Mouse (Mus musculus) thymus, adult 2 months (tissue): ENCODE measurements at regions not wholly inside any gene's neighbourhood (a gene's known extent, or its start where the extent isn't known, plus 50 kb on each side); places are given as distances from the start of the nearest gene placed in this dataset.

ENCODE experiments used
- DNase-seq: peaks from one replicate; pipeline ENCODE4 v3.0.0; 2021
- H3K27ac ChIP-seq: fragments of 200-500 bp; 2 replicates; pipeline ENCODE4 v1.5.1; 2012; ENCODE audit warnings: low read length, control low read depth; ENCODE audit not compliant: control insufficient read depth, insufficient read depth
- H3K27me3 ChIP-seq: fragments of 200-500 bp; 2 replicates; pipeline ENCODE4 v1.6.1; 2012; ENCODE audit warnings: mild to moderate bottlenecking, low read length, moderate library complexity, mixed read lengths; ENCODE audit not compliant: control insufficient read depth, insufficient read depth
- H3K36me3 ChIP-seq: fragments of 200-500 bp; 2 replicates; pipeline ENCODE4 v1.6.1; 2012; ENCODE audit warnings: mild to moderate bottlenecking, low read length, moderate library complexity; ENCODE audit not compliant: control insufficient read depth, insufficient read depth
- H3K4me1 ChIP-seq: fragments of 200-500 bp; replicated peaks from 2 replicates; pipeline ENCODE4 v1.6.1; 2012; ENCODE audit warnings: low read length; ENCODE audit not compliant: control insufficient read depth, insufficient read depth
- H3K4me3 ChIP-seq: fragments of 200-500 bp; 2 replicates; pipeline ENCODE4 v1.5.1; 2012; ENCODE audit warnings: mild to moderate bottlenecking, low read length, control low read depth, moderate library complexity; ENCODE audit not compliant: control insufficient read depth, insufficient read depth
- CTCF ChIP-seq: fragments of 200-500 bp; IDR thresholded peaks from 2 replicates; pipeline ENCODE4 v1.5.1; 2012; ENCODE audit warnings: mild to moderate bottlenecking, control low read depth, low read length, moderate library complexity, borderline replicate concordance; ENCODE audit not compliant: control insufficient read depth, poor library complexity, insufficient read depth; ENCODE audit errors: extremely low read depth
- POLR2A ChIP-seq: fragments of 200-500 bp; IDR thresholded peaks from 2 replicates; pipeline ENCODE4 v1.6.1; 2012; ENCODE audit warnings: mild to moderate bottlenecking, low read length, control low read depth, moderate library complexity; ENCODE audit not compliant: control insufficient read depth, poor library complexity, insufficient read depth; ENCODE audit errors: extremely low read depth
- WGBS: fragments of 180-500 bp; shearing (Covaris S2); methylation state at CpG from one replicate; pipeline ENCODE4 v1.1.7; 2018; 5-methylcytosine and 5-hydroxymethylcytosine counted together

DNA sequence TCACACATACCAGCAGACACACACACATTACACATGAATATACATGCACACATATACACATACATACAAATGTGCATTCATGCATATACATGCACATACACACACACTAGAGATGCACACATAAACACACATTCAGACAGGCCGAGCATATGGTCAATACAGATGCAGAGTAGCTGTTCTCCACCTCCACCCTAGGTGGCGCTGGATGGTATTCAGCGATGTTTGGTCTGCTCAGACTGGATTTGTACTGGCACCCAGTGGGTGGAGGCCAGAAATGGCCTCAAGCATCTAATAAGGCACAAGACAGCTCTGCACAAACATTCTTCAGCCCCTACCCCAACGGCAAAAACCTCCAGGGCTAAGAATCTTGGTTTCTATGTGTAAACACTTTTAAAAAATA, 578.3 kb upstream of the Mki67 start:
- no peak for DNase-seq
- H3K36me3 ChIP-seq = no peaks in the 10 kb centered on the region
- WGBS = 43% methylated on average over 4 of the region's 4 CpGs

DNA sequence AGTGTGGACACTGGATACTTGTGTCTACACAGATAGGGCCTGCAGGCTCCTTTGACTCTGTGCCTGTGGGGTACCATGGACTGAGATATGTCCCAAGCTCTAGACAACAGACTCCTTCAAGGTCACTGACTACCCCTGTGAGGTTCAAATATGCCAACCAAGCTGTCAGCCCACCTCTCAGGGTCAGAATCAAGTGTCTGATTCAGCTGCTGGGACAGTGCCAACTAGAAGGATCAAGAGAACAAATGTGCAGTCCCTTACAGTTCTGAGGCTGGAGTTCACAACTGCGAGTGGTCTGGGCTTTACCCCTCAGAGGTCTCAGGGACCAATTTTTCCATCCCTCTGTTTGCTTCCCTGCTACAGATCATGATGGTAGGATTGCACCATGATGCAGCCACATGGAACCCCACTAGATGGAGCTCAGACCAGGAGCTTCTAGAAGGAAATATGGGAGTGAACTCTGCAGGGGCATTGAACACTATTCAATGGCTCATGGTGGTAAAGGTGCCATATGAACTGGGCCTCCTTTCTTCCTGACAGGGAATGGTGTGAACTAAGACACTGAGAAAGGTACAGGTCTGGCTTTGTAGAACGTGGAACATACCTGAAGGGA, 581.8 kb upstream of the Mki67 start:
- DNase-seq = no peak

More for the DNA sequence above, 578.3 kb upstream of the Mki67 start:
- Histone ChIP-seq H3K27me3 (no peaks in the 10 kb centered on the region), H3K4me1 (no peaks in the 10 kb centered on the region), H3K27ac (no peak overlapping the region), H3K4me3 (no peak overlapping the region)
- TF ChIP-seq CTCF = no peak
- TF ChIP-seq POLR2A = no peak

DNA sequence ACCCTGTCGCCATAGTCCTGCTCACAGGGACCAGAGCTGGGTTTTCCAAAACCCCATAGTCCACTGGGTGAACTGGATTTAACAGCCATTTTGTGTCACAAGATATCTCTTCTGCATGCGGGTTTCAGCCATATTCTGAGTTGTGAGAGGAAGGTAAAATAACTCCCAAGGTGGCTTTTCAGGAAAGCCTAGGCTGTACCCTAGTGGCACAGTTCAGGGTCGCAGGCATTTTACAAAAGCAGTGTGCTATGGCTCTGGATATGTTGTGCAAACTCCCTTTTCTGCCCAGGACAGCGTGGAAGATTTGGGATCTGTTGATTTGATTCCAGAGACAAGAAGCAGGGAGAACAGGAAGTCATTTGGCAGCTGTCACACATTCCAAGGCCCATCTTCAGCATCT, 588.3 kb upstream of the Mgmt start:
- Histone ChIP-seq H3K4me3 (no peak overlapping the region), H3K27ac (no peak overlapping the region), H3K36me3 (no peaks in the 10 kb centered on the region), H3K27me3 (no peaks in the 10 kb centered on the region), H3K4me1 (no peaks in the 10 kb centered on the region)
- TF ChIP-seq POLR2A (no peak), CTCF (no peak)
- 80% methylated on average over 4 of the region's 4 CpGs for WGBS
- no peak for DNase-seq

More for the DNA sequence above, 581.8 kb upstream of the Mki67 start:
- WGBS = 87% methylated on average over 2 of the region's 2 CpGs
- H3K36me3 ChIP-seq = no peaks in the 10 kb centered on the region
- no peaks in the 10 kb centered on the region for H3K4me1 ChIP-seq
- H3K27ac ChIP-seq = no peak overlapping the region
- TF ChIP-seq CTCF (no peak), POLR2A (no peak)
- no peak overlapping the region for H3K4me3 ChIP-seq
- H3K27me3 ChIP-seq = no peaks in the 10 kb centered on the region

DNA sequence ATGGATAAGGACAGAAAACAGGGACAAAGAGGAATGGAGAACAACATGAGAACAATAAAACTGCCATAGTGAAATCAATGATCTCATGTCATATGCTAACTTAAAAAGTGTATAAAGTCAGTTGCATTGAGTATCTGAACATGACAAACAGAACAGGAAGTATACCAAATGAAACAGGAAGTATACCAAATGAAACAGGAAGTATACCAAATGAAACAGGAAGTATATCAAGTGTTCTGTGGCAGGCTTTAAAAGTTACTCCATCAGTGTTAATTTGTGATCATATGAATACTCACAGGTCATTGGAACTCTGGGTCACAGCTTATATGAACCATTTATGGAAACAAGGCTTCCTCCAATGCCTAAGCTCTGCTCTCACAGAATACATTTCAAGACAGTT, 585.6 kb upstream of the Mgmt start:
- Histone ChIP-seq H3K4me3 (no peak overlapping the region), H3K36me3 (no peaks in the 10 kb centered on the region), H3K27me3 (no peaks in the 10 kb centered on the region), H3K4me1 (no peaks in the 10 kb centered on the region), H3K27ac (no peak overlapping the region)
- DNase-seq = no peak
- TF ChIP-seq CTCF (no peak), POLR2A (no peak)

DNA sequence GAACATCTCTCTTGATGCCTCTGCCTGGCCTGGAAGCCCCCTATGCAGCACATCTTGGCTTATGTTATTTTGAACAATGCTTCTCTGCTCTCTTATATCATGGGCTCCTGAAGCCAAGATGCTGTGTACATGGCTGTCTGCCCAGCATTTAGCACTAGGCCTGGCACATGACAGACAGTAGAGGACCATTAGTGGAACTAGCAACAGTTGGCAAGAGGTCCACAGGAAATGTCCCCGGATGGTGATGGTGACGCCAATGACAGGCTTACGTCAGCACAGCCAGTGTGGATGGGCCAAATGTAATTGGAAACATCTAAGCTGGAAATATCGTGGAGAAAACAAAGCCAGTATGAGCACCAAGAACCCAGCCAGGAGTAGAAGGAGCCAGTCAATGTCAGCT, 567.1 kb upstream of the Mgmt start:
- TF ChIP-seq POLR2A (no peak), CTCF (no peak)
- H3K4me1 ChIP-seq = no peaks in the 10 kb centered on the region
- DNase-seq = no peak
- no peaks in the 10 kb centered on the region for H3K36me3 ChIP-seq
- H3K27ac ChIP-seq = no peak overlapping the region
- no peaks in the 10 kb centered on the region for H3K27me3 ChIP-seq
- H3K4me3 ChIP-seq = no peak overlapping the region
- WGBS = 87% methylated on average over 4 of the region's 4 CpGs

DNA sequence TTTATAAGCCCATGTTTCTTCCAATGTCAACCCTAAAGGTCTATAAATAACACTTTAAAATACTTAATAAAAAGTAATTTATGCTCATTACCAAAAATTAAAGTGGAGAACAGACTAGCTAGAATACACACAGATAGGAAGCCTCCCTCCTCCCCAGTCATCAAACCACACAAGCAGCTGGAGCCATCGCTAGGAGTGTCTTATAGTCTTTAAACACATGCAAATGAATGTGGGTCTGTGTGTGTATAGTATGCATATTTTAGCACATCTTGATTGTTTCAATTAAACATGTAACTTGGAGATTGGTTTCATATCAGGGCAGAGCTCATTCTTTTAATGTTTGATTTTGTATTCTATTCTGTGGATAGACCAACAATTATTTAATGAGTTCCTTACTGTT, 564.0 kb upstream of the Mgmt start:
- no peaks in the 10 kb centered on the region for H3K36me3 ChIP-seq
- H3K4me1 ChIP-seq = no peaks in the 10 kb centered on the region
- H3K4me3 ChIP-seq = no peak overlapping the region
- WGBS = 92% methylated on average over 1 of the region's 1 CpGs
- H3K27me3 ChIP-seq = no peaks in the 10 kb centered on the region
- TF ChIP-seq CTCF = no peak
- no peak for TF ChIP-seq POLR2A
- H3K27ac ChIP-seq = no peak overlapping the region
- DNase-seq = no peak

DNA sequence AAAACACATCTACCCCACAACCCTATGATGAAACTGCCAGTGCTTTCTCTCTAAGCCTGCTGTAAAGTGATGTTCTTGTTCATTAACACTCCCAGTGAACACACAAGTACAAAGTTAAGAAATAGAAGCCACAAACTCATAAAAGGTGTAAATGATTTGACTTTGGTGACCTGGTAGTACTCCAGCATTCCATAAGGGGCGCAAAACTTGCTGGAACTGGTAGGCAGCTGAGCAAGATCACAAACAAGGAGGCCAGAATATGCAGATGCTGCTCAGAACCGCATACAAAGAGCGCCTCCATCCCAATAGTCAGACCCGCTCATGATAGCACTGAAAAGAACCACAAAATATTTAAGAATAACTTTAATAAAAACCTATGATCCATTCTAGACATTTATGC, 561.6 kb upstream of the Mgmt start:
- Histone ChIP-seq H3K27ac (no peak overlapping the region), H3K36me3 (no peaks in the 10 kb centered on the region), H3K4me1 (no peaks in the 10 kb centered on the region; the same call in 1 of the 2 replicates), H3K4me3 (no peak overlapping the region), H3K27me3 (no peaks in the 10 kb centered on the region)
- TF ChIP-seq POLR2A (no peak), CTCF (no peak)
- DNase-seq = no peak
- WGBS = 54% methylated on average over 4 of the region's 4 CpGs
